ENCODE assay signal across 9 mouse cellular contexts in genomic region chr19:47428794-47429193, GRCm38 (mm10). TPM values are rescaled to one million over a fixed set of nuclear protein-coding genes. Genes with fewer than 3 reads are reported as not detected.
A peak's percentile ranks its signal among the peaks of the same experiment; 100 is the strongest.
DNase-seq lines count a peak whose midpoint lies in the region; ATAC-seq and TF ChIP-seq lines count a peak whose summit lies in the region.
"Had no signal": no experiment of that assay in that cellular context is flagged by ENCODE, and none has a peak within 500 bp of the region (broad histone marks: within the 10 kb centered on the region; RNA-seq: fewer than 3 reads in every experiment).

No protein-coding gene starts in this region.

- TF ChIP-seq CTCF in kidney, postnatal 0 days (IDR thresholded peaks at IDR 0.05; ENCODE audit: low read depth) = no peak
- TF ChIP-seq CTCF in thymus, adult 2 months (IDR thresholded peaks at IDR 0.05; ENCODE audit: borderline replicate concordance, control insufficient read depth, extremely low read depth, insufficient read depth, low read length, poor library complexity) = no peak

- no peak overlapping the region for H3ac ChIP-seq in myocyte (ENCODE audit: control insufficient read depth, insufficient read length)

- H3K4me1 ChIP-seq in forebrain, embryonic 10.5 days = peaks cover 34% of the 10 kb centered on the region
- H3K4me1 ChIP-seq in forebrain, embryonic 14.5 days (ENCODE audit: control insufficient read depth, insufficient read depth, low read length) = peaks cover 3% of the 10 kb centered on the region; the same call in 1 of the 2 replicates
- peaks cover 18% of the 10 kb centered on the region for H3K4me1 ChIP-seq in kidney, postnatal 0 days (replicated peaks; ENCODE audit: insufficient read depth, low read length)
- peaks cover 53% of the 10 kb centered on the region for H3K4me1 ChIP-seq in intestine, embryonic 16.5 days (ENCODE audit: control insufficient read depth, insufficient read depth, low read length)
- H3K4me1 ChIP-seq in thymus, adult 2 months (replicated peaks; ENCODE audit: control insufficient read depth, insufficient read depth, low read length) = peaks cover 12% of the 10 kb centered on the region

- H3K4me3 ChIP-seq in forebrain, embryonic 10.5 days = no peak overlapping the region
- H3K4me3 ChIP-seq in forebrain, embryonic 14.5 days (ENCODE audit: low read depth, low read length) = no peak overlapping the region
- H3K4me3 ChIP-seq in kidney, postnatal 0 days (replicated peaks; ENCODE audit: low read depth, low read length) = no peak overlapping the region
- no peak overlapping the region for H3K4me3 ChIP-seq in intestine, embryonic 16.5 days (ENCODE audit: low read length)
- H3K4me3 ChIP-seq in myocyte = no peak overlapping the region
- no peak overlapping the region for H3K4me3 ChIP-seq in thymus, adult 2 months (ENCODE audit: control insufficient read depth, insufficient read depth, low read length)

- no peak overlapping the region for H3K4me2 ChIP-seq in forebrain, embryonic 14.5 days (ENCODE audit: low read length)
- no peak overlapping the region for H3K4me2 ChIP-seq in kidney, postnatal 0 days (ENCODE audit: low read length)
- no peak overlapping the region for H3K4me2 ChIP-seq in intestine, embryonic 16.5 days (ENCODE audit: low read depth, low read length)
- H3K4me2 ChIP-seq in myocyte (ENCODE audit: low read depth) = peak overlapping the region; percentile 58

- peak overlapping the region; percentile 8; the same call in 1 of the 2 replicates for H3K27ac ChIP-seq in forebrain, embryonic 10.5 days
- H3K27ac ChIP-seq in forebrain, embryonic 14.5 days (ENCODE audit: low read depth, low read length) = no peak overlapping the region
- peak overlapping the region; percentile 47; the same call in 1 of the 2 replicates for H3K27ac ChIP-seq in kidney, postnatal 0 days
- peak overlapping the region; percentile 72 for H3K27ac ChIP-seq in intestine, embryonic 16.5 days (ENCODE audit: low read length)
- no peak overlapping the region for H3K27ac ChIP-seq in thymus, adult 2 months (ENCODE audit: control insufficient read depth, insufficient read depth, low read length)

- DNase-seq in forebrain, embryonic 10.5 days (ENCODE audit: extremely low spot score, low spot score) = no peak
- DNase-seq in forebrain, embryonic 14.5 days (ENCODE audit: low spot score) = no peak
- no peak for DNase-seq in kidney, postnatal 0 days (ENCODE audit: low spot score)
- DNase-seq in kidney, adult 9 months = no peak
- no peak for DNase-seq in thymus, adult 2 months

- no peak overlapping the region for H3K9ac ChIP-seq in forebrain, embryonic 14.5 days (ENCODE audit: low read length)
- no peak overlapping the region for H3K9ac ChIP-seq in kidney, postnatal 0 days (ENCODE audit: low read depth, low read length)
- H3K9ac ChIP-seq in intestine, embryonic 16.5 days (ENCODE audit: low read depth, low read length) = peak overlapping the region; percentile 12; the same call in 1 of the 2 replicates

- 58% methylated on average over 7 of the region's 7 CpGs for WGBS in forebrain, embryonic 10.5 days
- 84% methylated on average over 7 of the region's 7 CpGs for WGBS in forebrain, embryonic 14.5 days
- 41% methylated on average over 7 of the region's 7 CpGs for WGBS in kidney, postnatal 0 days
- 40% methylated on average over 7 of the region's 7 CpGs for WGBS in intestine, embryonic 16.5 days
- WGBS in thymus, adult 2 months = 92% methylated on average over 7 of the region's 7 CpGs

- ATAC-seq in forebrain, embryonic 14.5 days = no peak
- 0 out of 2 replicates have a peak, but pooled peaks have one; percentile 44 for ATAC-seq in kidney, postnatal 0 days (replicated peaks; ENCODE audit: low FRiP score, low read depth)
- no peak for ATAC-seq in intestine, embryonic 16.5 days
- ATAC-seq in erythroid progenitor cell, adult 5-6 weeks (replicated peaks; ENCODE audit: low FRiP score, poor library complexity, severe bottlenecking) = no peak

- TF ChIP-seq POLR2A in myocyte (IDR thresholded peaks at IDR 0.05; ENCODE audit: insufficient read length, low read depth) = no peak
- TF ChIP-seq POLR2A in thymus, adult 2 months (IDR thresholded peaks at IDR 0.05; ENCODE audit: control insufficient read depth, extremely low read depth, insufficient read depth, low read length, poor library complexity) = no peak

- peaks cover 15% of the 10 kb centered on the region for H3K79me2 ChIP-seq in myocyte (ENCODE audit: control insufficient read depth, insufficient read depth)

- 0 out of 2 replicates have a peak, but pooled peaks cover 4% of the 10 kb centered on the region for H3K36me3 ChIP-seq in forebrain, embryonic 10.5 days (replicated peaks)
- H3K36me3 ChIP-seq in forebrain, embryonic 14.5 days (ENCODE audit: control insufficient read depth, insufficient read depth, low read length) = no peaks in the 10 kb centered on the region
- 0 out of 2 replicates have a peak, but pooled peaks cover 2% of the 10 kb centered on the region for H3K36me3 ChIP-seq in kidney, postnatal 0 days (ENCODE audit: insufficient read depth, low read length)
- H3K36me3 ChIP-seq in intestine, embryonic 16.5 days (ENCODE audit: control insufficient read depth, insufficient read depth, low read length) = no peaks in the 10 kb centered on the region
- H3K36me3 ChIP-seq in myocyte (ENCODE audit: control insufficient read depth, insufficient read depth) = peaks cover 6% of the 10 kb centered on the region
- peaks cover 2% of the 10 kb centered on the region; the same call in 1 of the 2 replicates for H3K36me3 ChIP-seq in thymus, adult 2 months (ENCODE audit: control insufficient read depth, insufficient read depth, low read length)
- H3K36me3 ChIP-seq: G1E had no signal

- no peaks in the 10 kb centered on the region for H3K27me3 ChIP-seq in forebrain, embryonic 10.5 days (ENCODE audit: poor library complexity, severe bottlenecking)
- H3K27me3 ChIP-seq in forebrain, embryonic 14.5 days (replicated peaks; ENCODE audit: control insufficient read depth, insufficient read depth, low read length) = no peaks in the 10 kb centered on the region
- no peaks in the 10 kb centered on the region for H3K27me3 ChIP-seq in kidney, postnatal 0 days (ENCODE audit: insufficient read depth, low read length)
- H3K27me3 ChIP-seq in intestine, embryonic 16.5 days (replicated peaks; ENCODE audit: control insufficient read depth, insufficient read depth, low read length) = no peaks in the 10 kb centered on the region
- H3K27me3 ChIP-seq in myocyte (ENCODE audit: control insufficient read depth, insufficient read depth, insufficient read length) = no peaks in the 10 kb centered on the region
- no peaks in the 10 kb centered on the region for H3K27me3 ChIP-seq in thymus, adult 2 months (ENCODE audit: control insufficient read depth, insufficient read depth, low read length)

- no peaks in the 10 kb centered on the region for H3K9me3 ChIP-seq in forebrain, embryonic 10.5 days
- no peaks in the 10 kb centered on the region for H3K9me3 ChIP-seq in forebrain, embryonic 14.5 days (replicated peaks; ENCODE audit: control insufficient read depth, low read length)
- H3K9me3 ChIP-seq in kidney, postnatal 0 days (replicated peaks; ENCODE audit: low read length) = no peaks in the 10 kb centered on the region
- no peaks in the 10 kb centered on the region for H3K9me3 ChIP-seq in intestine, embryonic 16.5 days (ENCODE audit: control insufficient read depth, low read length)
- H3K9me3 ChIP-seq: G1E had no signal

TF ChIP-seq in myocyte, 11 proteins besides CTCF, POLR2A, EP300 and RAD21:
- TF ChIP-seq MAX (IDR thresholded peaks at IDR 0.05; ENCODE audit: low read depth) = no peak
- no peak for TF ChIP-seq TCF12 (IDR thresholded peaks at IDR 0.05; ENCODE audit: insufficient read depth, poor library complexity, severe bottlenecking)
- TF ChIP-seq E2F4 (IDR thresholded peaks at IDR 0.05; ENCODE audit: insufficient read depth) = no peak
- TF ChIP-seq REST (IDR thresholded peaks at IDR 0.05; ENCODE audit: insufficient read depth, insufficient read length) = no peak
- no peak for TF ChIP-seq TCF3 (IDR thresholded peaks at IDR 0.05; ENCODE audit: insufficient read length, low read depth)
- no peak for TF ChIP-seq MYOD1 (IDR thresholded peaks at IDR 0.05; ENCODE audit: control insufficient read depth in 1 of 3, insufficient read length in 2 of 3, low read depth in 2 of 3)
- TF ChIP-seq CEBPB (IDR thresholded peaks at IDR 0.05; ENCODE audit: insufficient read depth, poor library complexity, severe bottlenecking) = no peak
- TF ChIP-seq MYOG (IDR thresholded peaks at IDR 0.05; ENCODE audit: control insufficient read depth in 1 of 3, insufficient read depth in 1 of 3, insufficient read length in 2 of 3, low read depth in 2 of 3) = peak in 1 of 3 experiments; percentile 14
- TF ChIP-seq SRF (IDR thresholded peaks at IDR 0.05; ENCODE audit: control insufficient read depth, insufficient read length, low read depth) = peak; percentile 95
- TF ChIP-seq USF1 (IDR thresholded peaks at IDR 0.05; ENCODE audit: low read depth) = no peak
- no peak for TF ChIP-seq POLR2AphosphoS2 (IDR thresholded peaks at IDR 0.05; ENCODE audit: insufficient read length, low read depth)

RNA-seq across cellular contexts. Expression of gene Sh3pxd2a, which starts 35.4 kb away (rescaled TPM):
- polyA plus RNA-seq in forebrain, embryonic 10.5 days (2016; fragmentation: Nextera tagmentation; extraction: Ambion mirVana) = 1.5 and 1.8 TPM in 2 replicates
- polyA plus RNA-seq in forebrain, embryonic 14.5 days (2014; fragmentation: Nextera tagmentation; extraction: Ambion mirVana) = 3.0 and 3.4 TPM in 2 replicates
- polyA plus RNA-seq in kidney, postnatal 0 days (2015; fragmentation: Nextera tagmentation; extraction: Ambion mirVana) = 4.1 TPM in 2 replicates
- 3.0 and 3.6 TPM in 2 replicates for polyA plus RNA-seq in intestine, embryonic 16.5 days (2015; fragmentation: Nextera tagmentation; extraction: Ambion mirVana)
- polyA plus RNA-seq in myocyte (2012; fragmentation: generic; extraction: Trizol) = 59.5 TPM
- 19.4 and 21.0 TPM in 2 replicates for polyA plus RNA-seq in thymus, adult 2 months (2012; rRNA removed)
- total RNA-seq in erythroid progenitor cell, adult 5-6 weeks (2015; ENCODE audit: low replicate concordance) = 3.2 and 6.3 TPM in 2 replicates
- total RNA-seq in erythroid progenitor cell, adult 5-6 weeks (2017; ENCODE audit: low replicate concordance) = 1.0 and 1.1 TPM in 2 replicates
- polyA plus RNA-seq: G1E had no signal

Comparison
In these comparisons a context has a peak if more than half of its experiments do, and no peak if none do; other contexts are left out.
1. H3K27ac ChIP-seq: peak in forebrain, embryonic 10.5 days (single experiment), kidney, postnatal 0 days (single experiment) and intestine, embryonic 16.5 days (single experiment); none in forebrain, embryonic 14.5 days (single experiment) and thymus, adult 2 months (single experiment).